ENCODE assay signal across 10 mouse cellular contexts in the genomic region with DNA sequence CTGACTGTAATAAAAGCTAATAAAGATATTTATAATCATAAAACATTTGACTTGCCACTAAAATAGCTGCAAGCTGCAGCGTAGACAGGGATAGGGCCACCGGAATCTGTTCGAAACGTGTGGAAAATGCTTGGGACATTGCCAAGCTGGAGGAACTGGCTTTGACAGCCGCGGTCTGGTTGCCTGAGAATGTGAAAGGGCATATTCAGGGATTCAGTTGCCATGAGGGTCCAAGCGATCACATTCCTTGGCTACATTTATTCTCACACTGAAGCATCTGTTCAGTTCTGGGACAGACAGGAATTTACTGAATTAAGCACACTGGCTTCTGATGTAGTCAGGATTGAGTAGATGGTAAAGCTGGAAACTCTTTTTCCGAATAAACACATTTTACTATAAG. TPM values are rescaled to one million over a fixed set of nuclear protein-coding genes. Genes with fewer than 3 reads are reported as not detected.
DNase-seq lines count a peak whose midpoint lies in the region; ATAC-seq and TF ChIP-seq lines count a peak whose summit lies in the region.
"Had no signal": no experiment of that assay in that cellular context is flagged by ENCODE, and none has a peak within 500 bp of the region (broad histone marks: within the 10 kb centered on the region; RNA-seq: fewer than 3 reads in every experiment).

No protein-coding gene starts in this region.

- ATAC-seq in heart, embryonic 15.5 days (replicated peaks; ENCODE audit: insufficient number of reproducible peaks, insufficient read depth, low FRiP score, low read depth) = no peak
- 0 out of 2 replicates have a peak, but pooled peaks have one; percentile 21 for ATAC-seq in lung, embryonic 14.5 days (ENCODE audit: insufficient read depth)
- ATAC-seq in embryonic facial prominence, embryonic 14.5 days (ENCODE audit: low read depth) = peak; percentile 75
- no peak for ATAC-seq in hindbrain, embryonic 12.5 days (ENCODE audit: low FRiP score)
- ATAC-seq: forebrain, embryonic 15.5 days; midbrain, embryonic 15.5 days had no signal

- no peak for DNase-seq in heart, embryonic 10.5 days (ENCODE audit: low spot score)
- DNase-seq in lung, embryonic 14.5 days = peak; percentile 77
- DNase-seq in lung, adult 18-20 months = no peak
- peak; percentile 86 for DNase-seq in embryonic facial prominence, embryonic 14.5 days (ENCODE audit: low spot score)
- peak; percentile 23 to 54 for DNase-seq in kidney, postnatal 36 days

- no peak overlapping the region for H3K4me3 ChIP-seq in heart, embryonic 15.5 days
- no peak overlapping the region for H3K4me3 ChIP-seq in heart, embryonic 10.5 days
- H3K4me3 ChIP-seq in lung, embryonic 14.5 days (ENCODE audit: low read depth, low read length) = no peak overlapping the region
- H3K4me3 ChIP-seq in embryonic facial prominence, embryonic 14.5 days (ENCODE audit: low read depth, low read length) = no peak overlapping the region
- no peak overlapping the region for H3K4me3 ChIP-seq in hindbrain, embryonic 12.5 days
- H3K4me3 ChIP-seq: forebrain, embryonic 15.5 days; liver, embryonic 15.5 days; midbrain, embryonic 15.5 days had no signal

- 23% methylated on average over 8 of the region's 8 CpGs for WGBS in heart, embryonic 15.5 days
- WGBS in heart, embryonic 10.5 days = 78% methylated on average over 8 of the region's 8 CpGs
- 40% methylated on average over 8 of the region's 8 CpGs for WGBS in lung, embryonic 14.5 days
- 51% methylated on average over 8 of the region's 8 CpGs for WGBS in embryonic facial prominence, embryonic 14.5 days
- 71% methylated on average over 8 of the region's 8 CpGs for WGBS in hindbrain, embryonic 12.5 days

- H3K4me1 ChIP-seq in heart, embryonic 15.5 days (replicated peaks) = peaks cover 18% of the 10 kb centered on the region
- peaks cover 6% of the 10 kb centered on the region; the same call in 1 of the 2 replicates for H3K4me1 ChIP-seq in heart, embryonic 10.5 days
- H3K4me1 ChIP-seq in lung, embryonic 14.5 days (ENCODE audit: insufficient read depth) = no peaks in the 10 kb centered on the region
- peaks cover 5% of the 10 kb centered on the region; the same call in 1 of the 2 replicates for H3K4me1 ChIP-seq in embryonic facial prominence, embryonic 14.5 days (ENCODE audit: control insufficient read depth, insufficient read depth, low read length)
- no peaks in the 10 kb centered on the region for H3K4me1 ChIP-seq in hindbrain, embryonic 12.5 days
- H3K4me1 ChIP-seq: forebrain, embryonic 15.5 days; liver, embryonic 15.5 days; midbrain, embryonic 15.5 days had no signal

- peak overlapping the region; percentile 45; the same call in 1 of the 2 replicates for H3K27ac ChIP-seq in heart, embryonic 15.5 days
- H3K27ac ChIP-seq in heart, embryonic 10.5 days = no peak overlapping the region
- no peak overlapping the region for H3K27ac ChIP-seq in lung, embryonic 14.5 days (ENCODE audit: low read depth)
- H3K27ac ChIP-seq in embryonic facial prominence, embryonic 14.5 days (replicated peaks; ENCODE audit: low read depth, low read length) = peak overlapping the region; percentile 80
- H3K27ac ChIP-seq in hindbrain, embryonic 12.5 days = no peak overlapping the region
- H3K27ac ChIP-seq: forebrain, embryonic 15.5 days; liver, embryonic 15.5 days; midbrain, embryonic 15.5 days had no signal

- H3K9ac ChIP-seq in heart, embryonic 15.5 days = no peak overlapping the region
- no peak overlapping the region for H3K9ac ChIP-seq in lung, embryonic 14.5 days
- no peak overlapping the region for H3K9ac ChIP-seq in embryonic facial prominence, embryonic 14.5 days (ENCODE audit: low read depth, low read length)
- H3K9ac ChIP-seq in hindbrain, embryonic 12.5 days = no peak overlapping the region
- H3K9ac ChIP-seq: forebrain, embryonic 15.5 days; liver, embryonic 15.5 days; midbrain, embryonic 15.5 days had no signal

- no peaks in the 10 kb centered on the region for H3K36me3 ChIP-seq in heart, embryonic 15.5 days
- no peaks in the 10 kb centered on the region for H3K36me3 ChIP-seq in heart, embryonic 10.5 days
- H3K36me3 ChIP-seq in lung, embryonic 14.5 days (ENCODE audit: insufficient read depth) = no peaks in the 10 kb centered on the region
- H3K36me3 ChIP-seq in embryonic facial prominence, embryonic 14.5 days (ENCODE audit: control insufficient read depth, insufficient read depth, low read length) = no peaks in the 10 kb centered on the region
- H3K36me3 ChIP-seq in hindbrain, embryonic 12.5 days = no peaks in the 10 kb centered on the region
- H3K36me3 ChIP-seq: forebrain, embryonic 15.5 days; liver, embryonic 15.5 days; midbrain, embryonic 15.5 days had no signal

- H3K9me3 ChIP-seq in heart, embryonic 15.5 days (replicated peaks) = no peaks in the 10 kb centered on the region
- no peaks in the 10 kb centered on the region for H3K9me3 ChIP-seq in heart, embryonic 10.5 days
- H3K9me3 ChIP-seq in lung, embryonic 14.5 days (ENCODE audit: low read depth, low read length) = no peaks in the 10 kb centered on the region
- no peaks in the 10 kb centered on the region for H3K9me3 ChIP-seq in embryonic facial prominence, embryonic 14.5 days (ENCODE audit: control insufficient read depth, low read length)
- H3K9me3 ChIP-seq in hindbrain, embryonic 12.5 days (replicated peaks) = no peaks in the 10 kb centered on the region
- H3K9me3 ChIP-seq: forebrain, embryonic 15.5 days; liver, embryonic 15.5 days; midbrain, embryonic 15.5 days had no signal

- no peak for TF ChIP-seq CTCF in lung, embryonic 14.5 days (IDR thresholded peaks at IDR 0.05; ENCODE audit: low read depth)

- peak overlapping the region; percentile 12; the same call in 1 of the 2 replicates for H3K4me2 ChIP-seq in heart, embryonic 15.5 days
- H3K4me2 ChIP-seq in lung, embryonic 14.5 days = no peak overlapping the region
- H3K4me2 ChIP-seq in embryonic facial prominence, embryonic 14.5 days (ENCODE audit: low read depth, low read length) = no peak overlapping the region
- H3K4me2 ChIP-seq in hindbrain, embryonic 12.5 days (replicated peaks) = no peak overlapping the region
- H3K4me2 ChIP-seq: forebrain, embryonic 15.5 days; liver, embryonic 15.5 days; midbrain, embryonic 15.5 days had no signal

- no peaks in the 10 kb centered on the region for H3K27me3 ChIP-seq in heart, embryonic 15.5 days
- H3K27me3 ChIP-seq in heart, embryonic 10.5 days (ENCODE audit: insufficient read depth, poor library complexity, severe bottlenecking) = no peaks in the 10 kb centered on the region
- H3K27me3 ChIP-seq in lung, embryonic 14.5 days (ENCODE audit: insufficient read depth, low read length) = no peaks in the 10 kb centered on the region
- no peaks in the 10 kb centered on the region for H3K27me3 ChIP-seq in embryonic facial prominence, embryonic 14.5 days (replicated peaks; ENCODE audit: control insufficient read depth, insufficient read depth, low read length)
- no peaks in the 10 kb centered on the region for H3K27me3 ChIP-seq in hindbrain, embryonic 12.5 days
- H3K27me3 ChIP-seq: forebrain, embryonic 15.5 days; midbrain, embryonic 15.5 days had no signal

RNA-seq across cellular contexts. Expression of gene Ndufs1, which starts 14.2 kb away (rescaled TPM):
- polyA plus RNA-seq in heart, embryonic 15.5 days (2015; fragmentation: Nextera tagmentation; extraction: Ambion mirVana) = 344 and 378 TPM in 2 replicates
- polyA plus RNA-seq in heart, embryonic 10.5 days (2016; fragmentation: Nextera tagmentation; extraction: Ambion mirVana) = 223 and 344 TPM in 2 replicates
- polyA plus RNA-seq in lung, embryonic 14.5 days (2014; fragmentation: Nextera tagmentation; extraction: Ambion mirVana) = 132 and 135 TPM in 2 replicates
- polyA plus RNA-seq in embryonic facial prominence, embryonic 14.5 days (2014; fragmentation: Nextera tagmentation; extraction: Ambion mirVana) = 122 and 131 TPM in 2 replicates
- polyA plus RNA-seq in hindbrain, embryonic 12.5 days (2016; fragmentation: Nextera tagmentation; extraction: Ambion mirVana) = 124 and 133 TPM in 2 replicates

RNA-seq across cellular contexts. Expression of gene Eef1b2, which starts 14.2 kb away (rescaled TPM):
- 249 and 320 TPM in 2 replicates for polyA plus RNA-seq in heart, embryonic 15.5 days (2015; fragmentation: Nextera tagmentation; extraction: Ambion mirVana)
- 410 and 531 TPM in 2 replicates for polyA plus RNA-seq in heart, embryonic 10.5 days (2016; fragmentation: Nextera tagmentation; extraction: Ambion mirVana)
- polyA plus RNA-seq in lung, embryonic 14.5 days (2014; fragmentation: Nextera tagmentation; extraction: Ambion mirVana) = 660 and 695 TPM in 2 replicates
- polyA plus RNA-seq in embryonic facial prominence, embryonic 14.5 days (2014; fragmentation: Nextera tagmentation; extraction: Ambion mirVana) = 733 and 744 TPM in 2 replicates
- polyA plus RNA-seq in hindbrain, embryonic 12.5 days (2016; fragmentation: Nextera tagmentation; extraction: Ambion mirVana) = 351 and 383 TPM in 2 replicates

RNA-seq across cellular contexts. Expression of gene Gpr1, which starts 23.5 kb away (rescaled TPM):
- 0.11 and 0.14 TPM in 2 replicates for polyA plus RNA-seq in heart, embryonic 15.5 days (2015; fragmentation: Nextera tagmentation; extraction: Ambion mirVana)
- polyA plus RNA-seq in heart, embryonic 10.5 days (2016; fragmentation: Nextera tagmentation; extraction: Ambion mirVana) = 0.15 and 0.34 TPM in 2 replicates
- not detected in 2 replicates for polyA plus RNA-seq in lung, embryonic 14.5 days (2014; fragmentation: Nextera tagmentation; extraction: Ambion mirVana)
- 0.41 and 0.64 TPM in 2 replicates for polyA plus RNA-seq in embryonic facial prominence, embryonic 14.5 days (2014; fragmentation: Nextera tagmentation; extraction: Ambion mirVana)
- polyA plus RNA-seq in hindbrain, embryonic 12.5 days (2016; fragmentation: Nextera tagmentation; extraction: Ambion mirVana) = 0.20 and 0.21 TPM in 2 replicates

Comparison
In these comparisons a context has a peak if more than half of its experiments do, and no peak if none do; other contexts are left out.
1. H3K27ac ChIP-seq: peak in heart, embryonic 15.5 days (single experiment) and embryonic facial prominence, embryonic 14.5 days (single experiment); none in heart, embryonic 10.5 days (single experiment), lung, embryonic 14.5 days (single experiment) and hindbrain, embryonic 12.5 days (single experiment).
2. DNase-seq: peak in lung, embryonic 14.5 days (single experiment), embryonic facial prominence, embryonic 14.5 days (single experiment) and kidney, postnatal 36 days (2 of 2); none in heart, embryonic 10.5 days (single experiment) and lung, adult 18-20 months (0 of 2).
3. ATAC-seq: peak in lung, embryonic 14.5 days (single experiment) and embryonic facial prominence, embryonic 14.5 days (single experiment); none in heart, embryonic 15.5 days (single experiment) and hindbrain, embryonic 12.5 days (single experiment).